Mouse (Mus musculus) right cerebral cortex, postnatal 36 days (tissue): Measurements from ENCODE around the gene Traf3.

Experiments
- DNase-seq, 2 experiments: peaks; one replicate each; pipeline ENCODE4 v3.0.0; 2022; ENCODE audit warnings: low spot score in 2 of 2, mixed read lengths in 1 of 2

Gene Traf3

GRCm38 (mm10) chr12:111152981-111153710 is 13.0 kb upstream of the Traf3 start:
- no peak for DNase-seq

- no peak for DNase-seq
These were observed 12.2 kb upstream of the Traf3 start for GRCm38 (mm10) chr12:111153946-111154345.

GRCm38 (mm10) chr12:111154641-111155040 is 11.5 kb upstream of the Traf3 start:
- no peak for DNase-seq

- no peak for DNase-seq
These were observed 10.4 kb upstream of the Traf3 start for GRCm38 (mm10) chr12:111155756-111156155.

GRCm38 (mm10) chr12:111159659-111160428 is 6.3 kb upstream of the Traf3 start:
- no peak for DNase-seq

- no peak for DNase-seq
These were observed 5.3 kb upstream of the Traf3 start for GRCm38 (mm10) chr12:111160871-111161270.

- DNase-seq, result no peak
These were observed 4.2 kb upstream of the Traf3 start for GRCm38 (mm10) chr12:111161943-111162311.

- DNase-seq, result peak; percentile 40 to 51
These were observed 3.7 kb upstream of the Traf3 start for GRCm38 (mm10) chr12:111162312-111163061.

GRCm38 (mm10) chr12:111164310-111164751 is 1.8 kb upstream of the Traf3 start:
- peak; percentile 84 to 91 for DNase-seq

- peak; percentile 24 to 25 for DNase-seq
These were observed 891 bp upstream of the Traf3 start for GRCm38 (mm10) chr12:111165146-111165812.

GRCm38 (mm10) chr12:111166681-111167289 is 615 bp downstream of the Traf3 start:
- DNase-seq, result peak in 1 of 2 experiments; percentile 12

- no peak for DNase-seq
These were observed 2.7 kb downstream of the Traf3 start for GRCm38 (mm10) chr12:111168891-111169290.

GRCm38 (mm10) chr12:111178772-111179171 is 12.6 kb downstream of the Traf3 start:
- DNase-seq, result no peak

- no peak for DNase-seq
These were observed 15.7 kb downstream of the Traf3 start for GRCm38 (mm10) chr12:111181848-111182247.

- DNase-seq, result no peak
These were observed 16.2 kb downstream of the Traf3 start for GRCm38 (mm10) chr12:111182378-111182777.

- DNase-seq, result no peak
These were observed 18.3 kb downstream of the Traf3 start, which contains the start of gene 4930595D18Rik for GRCm38 (mm10) chr12:111184476-111184875. 4930595D18Rik (minus strand) TSS chr12:111184491.

- DNase-seq, result no peak
These were observed 20.8 kb downstream of the Traf3 start for GRCm38 (mm10) chr12:111186986-111187385.

- DNase-seq, result no peak
These were observed 22.1 kb downstream of the Traf3 start for GRCm38 (mm10) chr12:111188295-111188694.

- no peak for DNase-seq
These were observed 24.2 kb downstream of the Traf3 start for GRCm38 (mm10) chr12:111190355-111190754.

- DNase-seq, result no peak
These were observed 24.7 kb downstream of the Traf3 start for GRCm38 (mm10) chr12:111190891-111191290.

- DNase-seq, result no peak
These were observed 26.6 kb downstream of the Traf3 start for GRCm38 (mm10) chr12:111192777-111193176.
